Mouse (Mus musculus): Measurements from ENCODE around the gene Snx27. TPM values are rescaled to one million over a fixed set of nuclear protein-coding genes. Genes with fewer than 3 reads are reported as not detected.

Snx27 gene
- polyA plus RNA-seq, 1 experiment: 17.4 TPM

GRCm38 (mm10) chr3:94597224-94597779 is 14.8 kb upstream of the Snx27 start:
- Histone ChIP-seq H3K27me3 (ENCODE audit: control insufficient read depth, insufficient read depth, insufficient read length) (no peaks in the 10 kb centered on the region), H3K4me2 (ENCODE audit: low read depth) (no peak overlapping the region), H3ac (ENCODE audit: control insufficient read depth, insufficient read length) (no peak overlapping the region), H3K4me3 (no peak overlapping the region), H3K36me3 (ENCODE audit: control insufficient read depth, insufficient read depth) (no peaks in the 10 kb centered on the region), H3K79me2 (ENCODE audit: control insufficient read depth, insufficient read depth) (no peaks in the 10 kb centered on the region)
- no peak for TF ChIP-seq SRF (IDR thresholded peaks at IDR 0.05; ENCODE audit: control insufficient read depth, insufficient read length, low read depth)
- no peak for TF ChIP-seq E2F4 (IDR thresholded peaks at IDR 0.05; ENCODE audit: insufficient read depth)
- no peak for TF ChIP-seq MAX (IDR thresholded peaks at IDR 0.05; ENCODE audit: low read depth)
- TF ChIP-seq TCF3 (IDR thresholded peaks at IDR 0.05; ENCODE audit: insufficient read length, low read depth): no peak
- TF ChIP-seq TCF12 (IDR thresholded peaks at IDR 0.05; ENCODE audit: insufficient read depth, poor library complexity, severe bottlenecking): no peak

GRCm38 (mm10) chr3:94595871-94596287 is 13.4 kb upstream of the Snx27 start:
- Histone ChIP-seq H3K4me2 (ENCODE audit: low read depth) (no peak overlapping the region), H3K27me3 (ENCODE audit: control insufficient read depth, insufficient read depth, insufficient read length) (no peaks in the 10 kb centered on the region), H3K4me3 (no peak overlapping the region), H3ac (ENCODE audit: control insufficient read depth, insufficient read length) (no peak overlapping the region), H3K79me2 (ENCODE audit: control insufficient read depth, insufficient read depth) (no peaks in the 10 kb centered on the region), H3K36me3 (ENCODE audit: control insufficient read depth, insufficient read depth) (no peaks in the 10 kb centered on the region)
- TF ChIP-seq POLR2AphosphoS2 (IDR thresholded peaks at IDR 0.05; ENCODE audit: insufficient read length, low read depth): no peak
- no peak for TF ChIP-seq USF1 (IDR thresholded peaks at IDR 0.05; ENCODE audit: low read depth)
- no peak for TF ChIP-seq MYOD1 (IDR thresholded peaks at IDR 0.05; ENCODE audit: control insufficient read depth in 1 of 3, insufficient read length in 2 of 3, low read depth in 2 of 3)
- TF ChIP-seq MAX (IDR thresholded peaks at IDR 0.05; ENCODE audit: low read depth): no peak
- no peak for TF ChIP-seq TCF12 (IDR thresholded peaks at IDR 0.05; ENCODE audit: insufficient read depth, poor library complexity, severe bottlenecking)
- no peak for TF ChIP-seq CEBPB (IDR thresholded peaks at IDR 0.05; ENCODE audit: insufficient read depth, poor library complexity, severe bottlenecking)
- TF ChIP-seq E2F4 (IDR thresholded peaks at IDR 0.05; ENCODE audit: insufficient read depth): no peak
- no peak for TF ChIP-seq REST (IDR thresholded peaks at IDR 0.05; ENCODE audit: insufficient read depth, insufficient read length)
- no peak for TF ChIP-seq TCF3 (IDR thresholded peaks at IDR 0.05; ENCODE audit: insufficient read length, low read depth)
- no peak for TF ChIP-seq POLR2A (IDR thresholded peaks at IDR 0.05; ENCODE audit: insufficient read length, low read depth)
- no peak for TF ChIP-seq MYOG (IDR thresholded peaks at IDR 0.05; ENCODE audit: control insufficient read depth in 1 of 3, insufficient read depth in 1 of 3, insufficient read length in 2 of 3, low read depth in 2 of 3)
- no peak for TF ChIP-seq SRF (IDR thresholded peaks at IDR 0.05; ENCODE audit: control insufficient read depth, insufficient read length, low read depth)

GRCm38 (mm10) chr3:94591066-94591465 is 8.6 kb upstream of the Snx27 start:
- no peaks in the 10 kb centered on the region for H3K27me3 ChIP-seq (ENCODE audit: control insufficient read depth, insufficient read depth, insufficient read length)
- H3K79me2 ChIP-seq (ENCODE audit: control insufficient read depth, insufficient read depth): no peaks in the 10 kb centered on the region
- no peak overlapping the region for H3ac ChIP-seq (ENCODE audit: control insufficient read depth, insufficient read length)
- H3K4me2 ChIP-seq (ENCODE audit: low read depth): no peak overlapping the region
- H3K4me3 ChIP-seq: no peak overlapping the region
- peak; percentile 3 for TF ChIP-seq USF1 (IDR thresholded peaks at IDR 0.05; ENCODE audit: low read depth)
- no peak for TF ChIP-seq SRF (IDR thresholded peaks at IDR 0.05; ENCODE audit: control insufficient read depth, insufficient read length, low read depth)
- H3K36me3 ChIP-seq (ENCODE audit: control insufficient read depth, insufficient read depth): no peaks in the 10 kb centered on the region

DNA sequence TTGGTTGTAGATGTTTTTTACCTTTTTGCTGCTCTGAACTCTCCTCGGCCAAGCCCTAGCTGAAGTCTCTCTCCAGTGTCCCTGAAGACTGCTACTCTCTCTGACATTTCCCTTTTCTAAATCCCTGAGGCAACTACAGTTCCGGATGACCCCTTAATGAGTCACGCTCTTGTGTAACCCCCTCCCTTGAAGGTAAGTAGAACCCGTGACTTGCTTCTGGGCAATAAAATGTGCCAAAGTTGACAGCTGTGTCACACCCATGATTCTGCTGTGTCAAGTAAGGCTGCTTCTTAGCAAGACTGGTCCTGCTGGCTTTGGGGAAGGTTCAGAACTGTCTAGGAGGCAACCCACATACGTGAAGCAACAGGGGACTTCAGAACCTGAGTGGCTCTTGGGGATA is 5.4 kb upstream of the Snx27 start:
- TF ChIP-seq TCF12 (IDR thresholded peaks at IDR 0.05; ENCODE audit: insufficient read depth, poor library complexity, severe bottlenecking) (no peak), CEBPB (IDR thresholded peaks at IDR 0.05; ENCODE audit: insufficient read depth, poor library complexity, severe bottlenecking) (0 out of 2 replicates have a peak, but pooled peaks have one; percentile 19), TCF3 (IDR thresholded peaks at IDR 0.05; ENCODE audit: insufficient read length, low read depth) (no peak), MYOD1 (IDR thresholded peaks at IDR 0.05; ENCODE audit: control insufficient read depth in 1 of 3, insufficient read length in 2 of 3, low read depth in 2 of 3) (peak in 1 of 3 experiments; percentile 50)
- no peaks in the 10 kb centered on the region for H3K27me3 ChIP-seq (ENCODE audit: control insufficient read depth, insufficient read depth, insufficient read length)
- H3K79me2 ChIP-seq (ENCODE audit: control insufficient read depth, insufficient read depth): no peaks in the 10 kb centered on the region
- no peaks in the 10 kb centered on the region for H3K36me3 ChIP-seq (ENCODE audit: control insufficient read depth, insufficient read depth)
- H3K4me2 ChIP-seq (ENCODE audit: low read depth): no peak overlapping the region
- H3ac ChIP-seq (ENCODE audit: control insufficient read depth, insufficient read length): no peak overlapping the region
- H3K4me3 ChIP-seq: no peak overlapping the region

GRCm38 (mm10) chr3:94582944-94583343 is 428 bp upstream of the Snx27 start:
- H3K27me3 ChIP-seq (ENCODE audit: control insufficient read depth, insufficient read depth, insufficient read length): no peaks in the 10 kb centered on the region
- TF ChIP-seq SRF (IDR thresholded peaks at IDR 0.05; ENCODE audit: control insufficient read depth, insufficient read length, low read depth) (no peak), CEBPB (IDR thresholded peaks at IDR 0.05; ENCODE audit: insufficient read depth, poor library complexity, severe bottlenecking) (no peak), POLR2A (IDR thresholded peaks at IDR 0.05; ENCODE audit: insufficient read length, low read depth) (no peak), TCF3 (IDR thresholded peaks at IDR 0.05; ENCODE audit: insufficient read length, low read depth) (no peak), MYOG (IDR thresholded peaks at IDR 0.05; ENCODE audit: control insufficient read depth in 1 of 3, insufficient read depth in 1 of 3, insufficient read length in 2 of 3, low read depth in 2 of 3) (no peak), POLR2AphosphoS2 (IDR thresholded peaks at IDR 0.05; ENCODE audit: insufficient read length, low read depth) (no peak), USF1 (IDR thresholded peaks at IDR 0.05; ENCODE audit: low read depth) (no peak), MYOD1 (IDR thresholded peaks at IDR 0.05; ENCODE audit: control insufficient read depth in 1 of 3, insufficient read length in 2 of 3, low read depth in 2 of 3) (no peak), E2F4 (IDR thresholded peaks at IDR 0.05; ENCODE audit: insufficient read depth) (no peak), REST (IDR thresholded peaks at IDR 0.05; ENCODE audit: insufficient read depth, insufficient read length) (no peak), MAX (IDR thresholded peaks at IDR 0.05; ENCODE audit: low read depth) (no peak)
- peaks cover 39% of the 10 kb centered on the region for H3K79me2 ChIP-seq (ENCODE audit: control insufficient read depth, insufficient read depth)
- peak overlapping the region; percentile 30 for H3K4me2 ChIP-seq (ENCODE audit: low read depth)
- peak overlapping the region; percentile 75 for H3ac ChIP-seq (ENCODE audit: control insufficient read depth, insufficient read length)
- no peaks in the 10 kb centered on the region for H3K36me3 ChIP-seq (ENCODE audit: control insufficient read depth, insufficient read depth)
- H3K4me3 ChIP-seq: peak overlapping the region; percentile 64
